Mouse (Mus musculus): Measurements from ENCODE around the gene Nek3. TPM values are rescaled to one million over a fixed set of nuclear protein-coding genes. Genes with fewer than 3 reads are reported as not detected.

The Nek3 gene
- total and polyA plus RNA-seq, 3 experiments = 1.4 to 14.9 (median 5.7) TPM

GRCm38 (mm10) chr8:22134750-22135135, 31.5 kb downstream of the Nek3 start:
- no peaks in the 10 kb centered on the region for H3K36me3 ChIP-seq (replicated peaks)
- no peak overlapping the region for H3K4me3 ChIP-seq (ENCODE audit: low read depth, low read length)
- no peak for DNase-seq (ENCODE audit: low spot score)
- H3K4me1 ChIP-seq (ENCODE audit: insufficient read depth, low read depth, low read length) = no peaks in the 10 kb centered on the region
- TF ChIP-seq GATA2 (IDR thresholded peaks at IDR 0.05; ENCODE audit: borderline replicate concordance, low read depth, low read length) = no peak
- no peak for TF ChIP-seq GATA1 (IDR thresholded peaks at IDR 0.05; ENCODE audit: borderline replicate concordance, low read length)
- no peak for TF ChIP-seq CTCF (IDR thresholded peaks at IDR 0.05; ENCODE audit: low read depth, low read length)
- TF ChIP-seq POLR2AphosphoS5 (IDR thresholded peaks at IDR 0.05; ENCODE audit: insufficient replicate concordance, low read depth, low read length) = no peak
- no peak for TF ChIP-seq TAL1 (conservative IDR thresholded peaks at IDR 0.05; ENCODE audit: low read depth, low read length)
- no peak for ATAC-seq (ENCODE audit: extremely low read depth, insufficient number of reproducible peaks, low FRiP score, poor library complexity, severe bottlenecking)
- no peaks in the 10 kb centered on the region for H3K9me3 ChIP-seq (replicated peaks)
- no peaks in the 10 kb centered on the region for H3K27me3 ChIP-seq (ENCODE audit: insufficient read depth, low read length)

- H3K9me3 ChIP-seq (replicated peaks) = no peaks in the 10 kb centered on the region
- no peaks in the 10 kb centered on the region for H3K4me1 ChIP-seq (ENCODE audit: insufficient read depth, low read depth, low read length)
- DNase-seq (ENCODE audit: low spot score) (no peak), ATAC-seq (ENCODE audit: extremely low read depth, insufficient number of reproducible peaks, low FRiP score, poor library complexity, severe bottlenecking) (peak; percentile 54)
- H3K4me3 ChIP-seq (ENCODE audit: low read depth, low read length) = no peak overlapping the region
- TF ChIP-seq POLR2AphosphoS5 (IDR thresholded peaks at IDR 0.05; ENCODE audit: insufficient replicate concordance, low read depth, low read length) (no peak), CTCF (IDR thresholded peaks at IDR 0.05; ENCODE audit: low read depth, low read length) (no peak), GATA1 (IDR thresholded peaks at IDR 0.05; ENCODE audit: borderline replicate concordance, low read length) (no peak), GATA2 (IDR thresholded peaks at IDR 0.05; ENCODE audit: borderline replicate concordance, low read depth, low read length) (no peak), TAL1 (conservative IDR thresholded peaks at IDR 0.05; ENCODE audit: low read depth, low read length) (no peak)
- H3K36me3 ChIP-seq (replicated peaks) = no peaks in the 10 kb centered on the region
- H3K27me3 ChIP-seq (ENCODE audit: insufficient read depth, low read length) = no peaks in the 10 kb centered on the region
Observed at GRCm38 (mm10) chr8:22134078-22134749, 32.0 kb downstream of the Nek3 start.

- ATAC-seq (ENCODE audit: extremely low read depth, insufficient number of reproducible peaks, low FRiP score, poor library complexity, severe bottlenecking) (no peak), DNase-seq (ENCODE audit: low spot score) (no peak)
- Histone ChIP-seq H3K4me1 (ENCODE audit: insufficient read depth, low read depth, low read length) (no peaks in the 10 kb centered on the region), H3K36me3 (replicated peaks) (no peaks in the 10 kb centered on the region), H3K27me3 (ENCODE audit: insufficient read depth, low read length) (no peaks in the 10 kb centered on the region), H3K4me3 (ENCODE audit: low read depth, low read length) (no peak overlapping the region), H3K9me3 (replicated peaks) (no peaks in the 10 kb centered on the region)
- no peak for TF ChIP-seq CTCF (IDR thresholded peaks at IDR 0.05; ENCODE audit: low read depth, low read length)
- no peak for TF ChIP-seq TAL1 (conservative IDR thresholded peaks at IDR 0.05; ENCODE audit: low read depth, low read length)
- TF ChIP-seq POLR2AphosphoS5 (IDR thresholded peaks at IDR 0.05; ENCODE audit: insufficient replicate concordance, low read depth, low read length) = no peak
- no peak for TF ChIP-seq GATA2 (IDR thresholded peaks at IDR 0.05; ENCODE audit: borderline replicate concordance, low read depth, low read length)
- no peak for TF ChIP-seq GATA1 (IDR thresholded peaks at IDR 0.05; ENCODE audit: borderline replicate concordance, low read length)
Observed at GRCm38 (mm10) chr8:22132062-22132461, 34.2 kb downstream of the Nek3 start.

GRCm38 (mm10) chr8:22124220-22125152, 41.7 kb downstream of the Nek3 start, which contains the start of gene Nek5:
Gene Nek5, minus strand, starts transcription at chr8:22125053.
- Histone ChIP-seq H3K36me3 (replicated peaks) (no peaks in the 10 kb centered on the region), H3K27me3 (ENCODE audit: insufficient read depth, low read length) (peaks cover 11% of the 10 kb centered on the region; the same call in 1 of the 2 replicates), H3K9me3 (replicated peaks) (no peaks in the 10 kb centered on the region), H3K4me3 (ENCODE audit: low read depth, low read length) (peak within 1 kb of the TSS; percentile 64; the same call in 1 of the 2 replicates), H3K4me1 (ENCODE audit: insufficient read depth, low read depth, low read length) (peaks cover 11% of the 10 kb centered on the region)
- ATAC-seq (ENCODE audit: extremely low read depth, insufficient number of reproducible peaks, low FRiP score, poor library complexity, severe bottlenecking) = no peak; the same call in 1 of the 2 replicates
- no peak for TF ChIP-seq GATA2 (IDR thresholded peaks at IDR 0.05; ENCODE audit: borderline replicate concordance, low read depth, low read length)
- TF ChIP-seq CTCF (IDR thresholded peaks at IDR 0.05; ENCODE audit: low read depth, low read length) = peak; percentile 13; the same call in 1 of the 2 replicates
- DNase-seq (ENCODE audit: low spot score) = no peak

- TF ChIP-seq GATA1 (IDR thresholded peaks at IDR 0.05; ENCODE audit: borderline replicate concordance, low read length) = no peak
- TF ChIP-seq CTCF (IDR thresholded peaks at IDR 0.05; ENCODE audit: low read depth, low read length) = no peak
- no peak for TF ChIP-seq TAL1 (conservative IDR thresholded peaks at IDR 0.05; ENCODE audit: low read depth, low read length)
- TF ChIP-seq POLR2AphosphoS5 (IDR thresholded peaks at IDR 0.05; ENCODE audit: insufficient replicate concordance, low read depth, low read length) = no peak
- TF ChIP-seq GATA2 (IDR thresholded peaks at IDR 0.05; ENCODE audit: borderline replicate concordance, low read depth, low read length) = no peak
- 0 out of 2 replicates have a peak, but pooled peaks cover 2% of the 10 kb centered on the region for H3K27me3 ChIP-seq (ENCODE audit: insufficient read depth, low read length)
- H3K9me3 ChIP-seq (replicated peaks) = no peaks in the 10 kb centered on the region
- H3K4me1 ChIP-seq (ENCODE audit: insufficient read depth, low read depth, low read length) = no peaks in the 10 kb centered on the region
- no peaks in the 10 kb centered on the region for H3K36me3 ChIP-seq (replicated peaks)
- DNase-seq (ENCODE audit: low spot score) = no peak
- H3K4me3 ChIP-seq (ENCODE audit: low read depth, low read length) = no peak overlapping the region
- no peak for ATAC-seq (ENCODE audit: extremely low read depth, insufficient number of reproducible peaks, low FRiP score, poor library complexity, severe bottlenecking)
Observed at GRCm38 (mm10) chr8:22107020-22107419, 59.2 kb downstream of the Nek3 start.

- H3K4me1 ChIP-seq (ENCODE audit: insufficient read depth, low read depth, low read length) = no peaks in the 10 kb centered on the region
- DNase-seq (ENCODE audit: low spot score) = no peak
- TF ChIP-seq TAL1 (conservative IDR thresholded peaks at IDR 0.05; ENCODE audit: low read depth, low read length) (no peak), CTCF (IDR thresholded peaks at IDR 0.05; ENCODE audit: low read depth, low read length) (no peak), GATA2 (IDR thresholded peaks at IDR 0.05; ENCODE audit: borderline replicate concordance, low read depth, low read length) (no peak), POLR2AphosphoS5 (IDR thresholded peaks at IDR 0.05; ENCODE audit: insufficient replicate concordance, low read depth, low read length) (no peak), GATA1 (IDR thresholded peaks at IDR 0.05; ENCODE audit: borderline replicate concordance, low read length) (no peak)
- peaks cover 25% of the 10 kb centered on the region for H3K27me3 ChIP-seq (ENCODE audit: insufficient read depth, low read length)
- no peak overlapping the region for H3K4me3 ChIP-seq (ENCODE audit: low read depth, low read length)
- no peak for ATAC-seq (ENCODE audit: extremely low read depth, insufficient number of reproducible peaks, low FRiP score, poor library complexity, severe bottlenecking)
- H3K9me3 ChIP-seq (replicated peaks) = no peaks in the 10 kb centered on the region
- H3K36me3 ChIP-seq (replicated peaks) = no peaks in the 10 kb centered on the region
Observed at GRCm38 (mm10) chr8:22091568-22091967, 74.7 kb downstream of the Nek3 start.
